Mouse (Mus musculus) activated CD4-positive, CD25-positive, alpha-beta regulatory T cell, adult 4 months (primary cell): ENCODE results near the gene Ugt1a9. TPM values are rescaled to one million over a fixed set of nuclear protein-coding genes. Genes with fewer than 3 reads are reported as not detected.
"Not testable (repeated sequence)": the region's sequence is repeated elsewhere in the genome, so short reads cannot be mapped to it uniquely, and the experiment has no call there.

Experiments
- ATAC-seq: one replicate; pipeline ENCODE4 v1.8.0; 2017
- polyA plus RNA-seq, 2 experiments: library from polyadenylated mRNA; unstranded; fragments of 100-300 nt; shearing (Covaris generic); gene quantifications; one replicate each; pipeline ENCODE4 v1.2.1; 2017

Ugt1a9 gene
- polyA plus RNA-seq, 2 experiments from 2014 or later: 0.25 TPM; not detected in 1

GRCm38 (mm10) chr1:88222216-88222615 is 151.6 kb downstream of the Ugt1a9 start:
- no peak for ATAC-seq

DNA sequence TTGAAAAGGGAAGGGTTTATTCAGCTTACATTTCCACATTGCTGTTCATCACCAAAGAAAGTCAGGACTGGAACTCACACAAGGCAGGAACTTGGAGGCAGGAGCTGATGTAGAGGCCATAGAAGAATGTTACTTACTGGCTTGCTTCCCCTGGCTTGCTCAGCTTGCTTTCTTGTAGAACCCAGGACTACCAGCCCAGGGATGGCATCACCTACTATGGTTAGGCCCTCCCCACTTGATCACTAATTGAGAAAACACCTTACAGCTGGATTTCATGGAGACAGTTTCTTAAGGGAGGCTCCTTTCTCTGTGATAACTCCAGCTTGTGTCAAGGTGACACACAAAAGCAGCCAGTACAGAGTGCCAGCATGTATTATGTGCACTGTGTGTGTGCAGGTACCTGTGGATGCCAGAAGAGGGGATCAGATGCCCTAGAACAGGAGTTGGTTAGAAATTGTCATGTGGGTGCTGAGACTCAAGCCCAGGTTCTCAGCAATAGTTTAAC is 152.5 kb downstream of the Ugt1a9 start:
- ATAC-seq: not testable (repeated sequence)

- no peak for ATAC-seq
Observed at GRCm38 (mm10) chr1:88223591-88223990, 153.0 kb downstream of the Ugt1a9 start.

GRCm38 (mm10) chr1:88224029-88224776 is 153.6 kb downstream of the Ugt1a9 start:
- no peak for ATAC-seq

GRCm38 (mm10) chr1:88225301-88225700 is 154.7 kb downstream of the Ugt1a9 start:
- ATAC-seq: not testable (repeated sequence)

DNA sequence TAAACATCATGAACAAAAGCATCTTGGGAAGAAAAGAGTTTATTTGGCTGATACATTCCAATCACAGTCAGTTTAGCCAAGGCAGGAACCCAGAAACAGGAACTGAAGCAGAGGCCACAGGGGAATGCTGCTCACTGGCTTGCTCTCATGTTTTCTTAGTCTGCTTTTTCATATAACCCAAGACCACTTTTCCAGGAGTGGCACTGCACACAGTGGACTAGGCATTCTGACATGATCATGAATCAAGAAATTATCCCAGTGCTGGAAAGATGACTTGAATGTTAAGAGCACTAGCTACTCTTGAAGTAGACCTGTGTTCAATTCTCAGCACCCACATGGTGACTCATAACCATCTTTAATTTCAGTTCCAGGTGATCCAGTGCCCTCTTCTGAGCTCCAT is 155.1 kb downstream of the Ugt1a9 start:
- ATAC-seq: no peak

- no peak for ATAC-seq
Observed at GRCm38 (mm10) chr1:88226670-88227379, 156.2 kb downstream of the Ugt1a9 start, which contains the start of gene Mroh2a. Gene Mroh2a (plus strand): TSS chr1:88226986.

GRCm38 (mm10) chr1:88227482-88227881 is 156.9 kb downstream of the Ugt1a9 start:
- no peak for ATAC-seq

DNA sequence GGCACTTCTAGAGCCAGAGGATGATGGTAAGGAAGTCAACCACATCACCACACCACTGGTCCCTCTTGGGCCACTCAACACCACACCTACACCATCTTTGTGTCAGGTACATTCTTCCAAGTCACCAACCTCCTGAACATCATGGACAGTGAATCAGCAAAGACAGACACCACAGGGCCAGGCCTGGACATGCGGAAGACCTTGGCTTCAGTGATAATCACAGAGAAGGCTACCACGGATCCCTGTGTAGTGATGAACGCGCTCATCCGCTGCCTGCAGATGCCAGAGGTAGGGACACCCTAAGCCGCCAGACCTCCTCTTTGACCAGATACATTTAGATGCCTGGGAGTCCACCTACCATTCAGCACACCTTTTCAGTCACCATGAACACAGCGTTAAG is 157.5 kb downstream of the Ugt1a9 start:
- ATAC-seq: no peak

GRCm38 (mm10) chr1:88229566-88229965 is 159.0 kb downstream of the Ugt1a9 start:
- no peak for ATAC-seq

GRCm38 (mm10) chr1:88229986-88230385 is 159.4 kb downstream of the Ugt1a9 start:
- no peak for ATAC-seq

GRCm38 (mm10) chr1:88230421-88230820 is 159.8 kb downstream of the Ugt1a9 start:
- ATAC-seq: no peak

DNA sequence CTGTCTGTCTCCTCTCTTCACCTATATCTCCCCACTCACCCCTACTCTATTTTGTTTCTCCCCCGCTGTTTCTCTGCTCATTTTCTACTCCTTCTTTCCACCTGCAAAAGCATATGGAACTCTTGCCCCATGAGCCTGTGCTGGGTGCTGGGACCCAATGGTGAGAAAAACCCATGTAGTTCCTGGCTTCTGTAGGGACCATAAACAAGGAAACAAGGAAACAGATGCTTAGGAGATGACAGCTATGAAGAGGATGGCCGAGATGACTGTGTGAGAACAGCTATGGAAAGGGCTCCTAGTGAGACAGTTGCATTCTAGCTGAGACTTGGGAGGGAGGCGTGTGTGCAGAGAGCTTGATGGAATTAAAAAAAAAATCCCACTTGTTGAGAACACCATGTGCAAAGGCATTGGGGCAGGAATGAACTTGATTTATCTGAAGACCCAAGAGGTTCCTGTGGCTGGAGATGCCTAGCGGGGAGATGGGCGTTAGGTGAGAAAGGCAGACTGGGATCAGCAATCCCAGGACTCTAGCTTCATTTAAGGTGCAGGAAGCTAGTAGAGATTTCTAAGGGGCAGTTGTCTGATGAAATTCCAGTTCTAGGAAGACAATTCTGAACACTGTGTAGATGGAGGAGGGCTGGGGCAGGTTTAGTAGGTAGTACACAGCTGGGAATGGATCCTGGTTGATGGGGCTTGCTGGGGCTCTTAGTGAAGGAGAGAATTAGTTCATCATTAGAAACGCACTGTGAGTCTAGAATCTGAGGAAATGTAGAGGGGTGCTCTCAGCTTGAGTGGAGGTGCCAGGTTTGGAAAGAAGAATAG is 160.6 kb downstream of the Ugt1a9 start:
- ATAC-seq: no peak

DNA sequence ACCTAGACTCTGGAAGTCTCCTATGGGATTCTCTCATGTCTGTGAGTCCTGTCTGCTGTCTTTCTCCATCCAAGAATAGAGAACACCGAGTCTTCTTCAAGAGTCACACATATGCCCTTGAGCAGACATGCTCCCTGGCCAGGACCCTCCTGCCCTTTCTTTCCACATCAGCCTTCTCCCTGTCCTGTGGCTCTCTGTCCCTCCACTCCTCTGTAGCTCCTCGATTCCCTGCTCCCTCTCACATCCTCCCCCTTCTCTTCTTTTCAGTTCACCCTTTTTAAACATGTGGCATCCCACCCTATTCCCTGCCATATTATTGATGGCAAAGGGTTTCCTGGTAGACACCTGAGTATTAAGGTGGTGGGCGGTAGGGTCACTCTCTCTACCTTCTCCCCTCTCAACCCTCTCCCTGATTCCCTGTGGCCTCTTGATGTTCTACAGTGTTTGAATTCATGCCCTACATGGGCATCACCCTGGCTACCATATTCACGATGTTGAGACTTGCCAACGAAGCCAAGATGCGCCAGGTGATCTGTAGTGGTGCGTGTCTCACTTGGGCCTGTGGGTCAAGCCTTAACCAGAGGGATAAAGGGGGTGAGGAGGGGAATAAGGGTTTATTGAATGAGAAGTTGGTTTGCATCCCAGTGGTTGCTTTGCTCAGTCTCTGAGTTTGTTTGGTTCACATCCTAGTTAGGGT is 161.4 kb downstream of the Ugt1a9 start:
- ATAC-seq: no peak

- ATAC-seq: no peak
Observed at GRCm38 (mm10) chr1:88232664-88233380, 162.2 kb downstream of the Ugt1a9 start.

GRCm38 (mm10) chr1:88233421-88234247 is 163.0 kb downstream of the Ugt1a9 start:
- no peak for ATAC-seq

GRCm38 (mm10) chr1:88234248-88234610 is 163.6 kb downstream of the Ugt1a9 start:
- no peak for ATAC-seq

- no peak for ATAC-seq
Observed at GRCm38 (mm10) chr1:88234646-88235045, 164.0 kb downstream of the Ugt1a9 start.

DNA sequence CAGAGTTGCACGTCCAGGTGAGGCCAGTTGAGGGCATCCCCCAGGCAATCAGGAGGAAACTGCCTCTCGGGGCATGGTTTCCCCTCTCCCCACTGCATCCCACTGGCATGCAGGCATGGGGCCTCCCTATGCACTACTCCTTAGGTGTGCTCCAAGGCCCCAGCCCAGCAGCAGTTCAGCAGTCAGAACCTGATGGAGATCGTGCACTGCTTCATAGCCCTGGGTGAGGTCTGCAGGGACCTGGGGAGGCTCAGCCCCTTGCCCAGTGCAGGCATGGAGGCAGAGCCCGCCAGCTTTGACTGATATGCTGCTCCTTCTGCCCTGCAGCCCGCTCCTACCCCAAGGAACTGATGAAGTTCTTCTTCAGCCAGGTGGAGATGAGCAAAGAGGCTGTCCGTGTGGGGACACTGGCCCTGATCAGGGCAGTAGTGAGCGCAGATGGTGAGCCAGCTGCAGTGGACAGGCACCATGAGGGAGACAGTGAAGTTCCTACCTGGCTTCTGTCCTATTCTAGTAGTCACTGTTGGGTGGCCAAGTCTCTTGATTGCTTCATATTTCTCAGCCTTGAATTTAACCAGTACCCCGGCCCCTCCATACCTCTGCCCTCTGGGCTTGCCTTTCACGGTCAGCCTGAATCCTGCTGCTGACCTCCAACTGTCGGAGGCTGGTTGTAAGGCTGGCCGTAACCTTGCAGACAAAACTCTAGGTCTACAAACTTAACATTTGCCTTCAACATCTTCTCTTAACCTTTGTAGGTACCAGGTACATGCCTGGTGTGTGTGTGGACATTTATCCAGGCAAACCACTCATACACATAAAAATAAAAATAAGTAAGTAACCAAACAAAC is 164.7 kb downstream of the Ugt1a9 start:
- no peak for ATAC-seq
